Mouse (Mus musculus) olfactory bulb, adult 2 months (tissue): ENCODE results near the gene Zfhx3. TPM values are rescaled to one million over a fixed set of nuclear protein-coding genes. Genes with fewer than 3 reads are reported as not detected.

Experiments used
- H3K27ac ChIP-seq: fragments of 200-500 bp; 2 replicates; pipeline ENCODE4 v1.5.1; 2012; ENCODE audit warnings: low read depth, low read length; ENCODE audit not compliant: insufficient read depth
- H3K4me1 ChIP-seq: fragments of 200-500 bp; 2 replicates; pipeline ENCODE4 v1.6.1; 2012; ENCODE audit warnings: low read length; ENCODE audit not compliant: control insufficient read depth, insufficient read depth
- H3K4me3 ChIP-seq: fragments of 200-500 bp; 2 replicates; pipeline ENCODE4 v1.5.1; 2012; ENCODE audit warnings: mild to moderate bottlenecking, low read depth, low read length, moderate library complexity; ENCODE audit not compliant: insufficient read depth
- CTCF ChIP-seq: fragments of 200-500 bp; IDR thresholded peaks from 2 replicates; pipeline ENCODE4 v1.5.1; 2012; ENCODE audit warnings: low read depth, mild to moderate bottlenecking, low read length, moderate library complexity; ENCODE audit not compliant: insufficient read depth
- POLR2A ChIP-seq: fragments of 200-500 bp; IDR thresholded peaks from 2 replicates; pipeline ENCODE4 v1.6.1; 2012; ENCODE audit warnings: mild to moderate bottlenecking, low read depth, low read length, moderate library complexity; ENCODE audit not compliant: insufficient read depth
- WGBS: fragments of 180-500 bp; shearing (Covaris S2); methylation state at CpG from one replicate; pipeline ENCODE4 v1.1.7; 2018; 5-methylcytosine and 5-hydroxymethylcytosine counted together
- polyA plus RNA-seq: library from polyadenylated mRNA; stranded (reverse); fragments of >200 nt; gene quantifications from 2 replicates; pipeline ENCODE4 v1.2.4, GENCODE M21; 2012; ENCODE audit warnings: low replicate concordance; ENCODE audit not compliant: missing spikeins, insufficient read depth, insufficient read length

Gene Zfhx3
- polyA plus RNA-seq, 1 experiment, result not detected

- Histone ChIP-seq H3K4me3 (no peak overlapping the region), H3K4me1 (no peaks in the 10 kb centered on the region), H3K27ac (no peak overlapping the region)
- 85% methylated on average over 4 of the region's 4 CpGs for WGBS
- TF ChIP-seq CTCF (no peak), POLR2A (no peak)
These were observed 375.2 kb downstream of the Zfhx3 start for GRCm38 (mm10) chr8:108317532-108318093.

- no peaks in the 10 kb centered on the region for H3K4me1 ChIP-seq
- TF ChIP-seq CTCF (no peak), POLR2A (no peak)
- H3K27ac ChIP-seq, result no peak overlapping the region
- 50% methylated on average over 2 of the region's 2 CpGs for WGBS
- no peak overlapping the region for H3K4me3 ChIP-seq
These were observed 385.3 kb downstream of the Zfhx3 start for GRCm38 (mm10) chr8:108327711-108328110.

GRCm38 (mm10) chr8:108348352-108348751 lies 405.9 kb downstream of the Zfhx3 start:
- no peak overlapping the region for H3K4me3 ChIP-seq
- H3K27ac ChIP-seq, result no peak overlapping the region
- WGBS, result 36% methylated on average over 14 of the region's 14 CpGs
- H3K4me1 ChIP-seq, result peaks cover 4% of the 10 kb centered on the region; the same call in 1 of the 2 replicates
- TF ChIP-seq CTCF (no peak), POLR2A (no peak)

- Histone ChIP-seq H3K4me3 (no peak overlapping the region), H3K27ac (no peak overlapping the region), H3K4me1 (peaks cover 4% of the 10 kb centered on the region; the same call in 1 of the 2 replicates)
- WGBS, result 71% methylated on average over 4 of the region's 4 CpGs
- no peak for TF ChIP-seq POLR2A
- TF ChIP-seq CTCF, result no peak
These were observed 406.3 kb downstream of the Zfhx3 start for GRCm38 (mm10) chr8:108348776-108349175.

GRCm38 (mm10) chr8:108355119-108355777 lies 412.8 kb downstream of the Zfhx3 start:
- H3K27ac ChIP-seq, result no peak overlapping the region
- no peak for TF ChIP-seq POLR2A
- no peak for TF ChIP-seq CTCF
- 65% methylated on average over 10 of the region's 10 CpGs for WGBS
- no peak overlapping the region for H3K4me3 ChIP-seq
- H3K4me1 ChIP-seq, result no peaks in the 10 kb centered on the region

- no peaks in the 10 kb centered on the region for H3K4me1 ChIP-seq
- no peak overlapping the region for H3K27ac ChIP-seq
- H3K4me3 ChIP-seq, result no peak overlapping the region
- TF ChIP-seq CTCF (no peak), POLR2A (no peak)
- WGBS, result 68% methylated on average over 4 of the region's 4 CpGs
These were observed 419.0 kb downstream of the Zfhx3 start for GRCm38 (mm10) chr8:108361402-108361801.

- Histone ChIP-seq H3K4me3 (no peak overlapping the region), H3K27ac (no peak overlapping the region), H3K4me1 (no peaks in the 10 kb centered on the region)
- 83% methylated on average over 9 of the region's 9 CpGs for WGBS
- no peak for TF ChIP-seq CTCF
These were observed 420.0 kb downstream of the Zfhx3 start for GRCm38 (mm10) chr8:108362421-108362820.

GRCm38 (mm10) chr8:108363435-108363834 lies 421.0 kb downstream of the Zfhx3 start:
- H3K4me3 ChIP-seq, result no peak overlapping the region
- H3K4me1 ChIP-seq, result no peaks in the 10 kb centered on the region
- no peak overlapping the region for H3K27ac ChIP-seq
- WGBS, result 45% methylated on average over 5 of the region's 5 CpGs
- TF ChIP-seq POLR2A (no peak), CTCF (no peak)

GRCm38 (mm10) chr8:108363856-108364255 lies 421.4 kb downstream of the Zfhx3 start:
- Histone ChIP-seq H3K4me3 (no peak overlapping the region), H3K4me1 (no peaks in the 10 kb centered on the region), H3K27ac (no peak overlapping the region)
- WGBS, result 74% methylated on average over 8 of the region's 8 CpGs
- no peak for TF ChIP-seq CTCF
- no peak for TF ChIP-seq POLR2A
